Mouse (Mus musculus): ENCODE results near the gene Cdk11b. TPM values are rescaled to one million over a fixed set of nuclear protein-coding genes. Genes with fewer than 3 reads are reported as not detected.

Cdk11b gene
- polyA plus RNA-seq, 1 experiment from 2014 or later = 53.4 TPM

DNA sequence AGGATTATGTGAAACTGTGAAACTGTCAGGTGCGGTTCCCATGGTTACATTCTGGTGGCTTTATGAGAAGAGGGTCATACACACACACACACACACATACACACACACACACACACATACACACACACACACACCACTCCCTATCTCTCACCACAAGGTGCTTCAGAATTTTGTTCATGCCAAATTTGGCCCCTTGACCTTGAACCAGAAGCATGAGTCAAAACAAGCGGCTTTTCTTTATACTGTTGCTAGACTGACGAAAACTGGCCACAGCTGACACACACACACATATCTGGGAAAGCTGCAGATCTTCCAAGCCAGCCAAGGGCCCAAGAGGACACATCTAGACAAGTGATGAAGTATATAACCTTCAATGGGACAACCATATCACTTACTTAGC is 28.9 kb upstream of the Cdk11b start:
- Histone ChIP-seq H3K9ac (replicated peaks) (no peak overlapping the region), H3K4me2 (no peak overlapping the region), H3K9me3 (replicated peaks) (no peaks in the 10 kb centered on the region), H3K27ac (replicated peaks) (no peak overlapping the region), H3K36me3 (0 out of 2 replicates have a peak, but pooled peaks cover 7% of the 10 kb centered on the region), H3K27me3 (replicated peaks) (no peaks in the 10 kb centered on the region), H3K4me3 (replicated peaks) (no peak overlapping the region), H3K4me1 (peaks cover 5% of the 10 kb centered on the region; the same call in 1 of the 2 replicates)
- WGBS = 96% methylated on average over 3 of the region's 3 CpGs
- no peak for ATAC-seq (ENCODE audit: low FRiP score)

DNA sequence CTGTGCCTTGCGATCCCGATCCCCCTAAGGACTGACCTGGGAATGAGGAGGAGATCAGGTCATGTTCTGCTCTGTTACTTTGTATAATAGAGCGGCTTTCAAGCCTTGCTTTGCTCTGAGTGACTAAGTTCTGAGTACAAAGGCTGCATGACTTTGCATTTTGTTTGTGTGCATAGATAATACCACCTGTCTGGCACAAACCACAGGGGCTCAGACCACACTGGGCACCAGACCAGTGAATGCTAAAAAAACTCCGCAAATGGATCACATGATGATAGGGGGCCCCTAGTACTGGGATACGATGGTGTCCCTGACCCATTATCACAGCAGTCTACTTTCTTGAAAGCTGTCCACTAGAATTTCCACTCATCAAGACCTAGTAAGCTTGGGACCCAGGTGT is 28.0 kb upstream of the Cdk11b start:
- no peaks in the 10 kb centered on the region for H3K36me3 ChIP-seq
- no peak overlapping the region for H3K9ac ChIP-seq (replicated peaks)
- H3K27ac ChIP-seq (replicated peaks) = no peak overlapping the region
- no peak for ATAC-seq (ENCODE audit: low FRiP score)
- no peak overlapping the region for H3K4me2 ChIP-seq
- no peak overlapping the region for H3K4me3 ChIP-seq (replicated peaks)
- no peaks in the 10 kb centered on the region for H3K9me3 ChIP-seq (replicated peaks)
- no peaks in the 10 kb centered on the region for H3K27me3 ChIP-seq (replicated peaks)
- WGBS = 84% methylated on average over 5 of the region's 5 CpGs
- peaks cover 5% of the 10 kb centered on the region; the same call in 1 of the 2 replicates for H3K4me1 ChIP-seq

DNA sequence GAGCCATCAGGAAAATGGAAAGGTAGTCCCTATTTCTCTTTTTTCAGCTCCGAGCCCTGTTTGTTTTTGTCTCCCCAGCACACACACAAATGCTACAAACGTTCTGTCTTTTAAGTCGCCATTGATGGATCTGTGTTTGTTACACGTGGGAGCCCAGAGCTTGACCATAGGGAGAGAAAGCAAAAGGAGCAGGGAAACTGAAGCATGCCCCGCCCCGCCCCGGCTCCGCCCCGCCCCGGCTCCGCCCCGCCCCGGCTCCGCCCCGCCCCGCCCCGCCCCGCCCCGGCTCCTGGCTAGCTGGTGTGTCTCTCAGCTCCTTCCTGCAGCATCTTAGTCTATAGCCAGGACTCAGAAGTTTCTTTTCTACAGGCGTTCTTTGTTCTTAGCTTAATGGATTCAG is 26.1 kb upstream of the Cdk11b start:
- ATAC-seq (ENCODE audit: low FRiP score) = no peak
- H3K36me3 ChIP-seq = no peaks in the 10 kb centered on the region
- WGBS = 23% methylated on average over 20 of the region's 20 CpGs
- no peaks in the 10 kb centered on the region for H3K9me3 ChIP-seq (replicated peaks)
- no peak overlapping the region for H3K27ac ChIP-seq (replicated peaks)
- no peak overlapping the region for H3K4me3 ChIP-seq (replicated peaks)
- no peak overlapping the region for H3K4me2 ChIP-seq
- H3K4me1 ChIP-seq = peaks cover 22% of the 10 kb centered on the region
- no peaks in the 10 kb centered on the region for H3K27me3 ChIP-seq (replicated peaks)
- H3K9ac ChIP-seq (replicated peaks) = no peak overlapping the region

DNA sequence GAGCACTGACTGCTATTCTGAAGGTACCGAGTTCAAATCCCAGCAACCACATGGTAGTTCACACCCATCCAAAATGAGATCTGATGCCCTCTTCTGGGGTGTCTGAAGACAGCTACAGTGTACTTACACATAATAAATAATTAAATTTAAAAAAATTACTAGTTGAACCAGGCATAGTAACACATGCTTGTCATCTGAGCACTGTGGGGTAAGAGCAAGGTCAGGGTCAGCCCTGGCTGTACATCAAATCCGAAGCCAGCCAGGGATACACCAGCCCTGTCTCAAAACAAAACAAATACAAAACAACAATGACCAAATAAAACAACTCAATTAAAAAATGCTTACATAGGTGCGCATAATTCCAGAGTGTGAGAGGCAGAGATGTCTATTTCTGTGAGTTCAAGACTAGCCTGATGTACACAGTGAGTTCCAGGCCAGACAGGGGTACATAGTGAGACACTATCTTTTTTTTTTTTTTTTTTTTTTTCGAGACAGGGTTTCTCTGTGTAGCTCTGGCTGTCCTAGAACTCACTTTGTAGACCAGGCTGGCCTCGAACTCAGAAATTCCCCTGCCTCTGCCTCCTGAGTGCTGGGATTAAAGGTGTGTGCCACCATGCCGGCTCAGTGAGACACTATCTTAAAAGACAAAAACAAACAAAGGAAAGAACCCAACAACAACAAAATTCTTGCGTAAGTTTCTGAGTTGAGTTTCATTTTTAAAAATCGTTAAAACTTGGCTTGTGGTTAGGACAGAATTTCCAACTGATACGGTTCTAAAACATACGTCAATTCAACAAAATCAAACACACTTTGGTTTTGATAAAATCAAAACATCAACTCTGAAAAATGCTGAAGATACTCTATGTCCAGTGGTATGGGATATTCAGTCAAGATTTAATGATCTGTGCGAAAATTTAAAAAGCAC is 24.5 kb upstream of the Cdk11b start:
- Histone ChIP-seq H3K9ac (replicated peaks) (peak overlapping the region; percentile 56), H3K36me3 (peaks cover 4% of the 10 kb centered on the region), H3K9me3 (replicated peaks) (no peaks in the 10 kb centered on the region), H3K4me1 (peaks cover 26% of the 10 kb centered on the region), H3K4me3 (replicated peaks) (peak overlapping the region; percentile 99), H3K27ac (replicated peaks) (peak overlapping the region; percentile 97), H3K4me2 (peak overlapping the region; percentile 85), H3K27me3 (replicated peaks) (no peaks in the 10 kb centered on the region)
- ATAC-seq (ENCODE audit: low FRiP score) = no peak
- WGBS = 86% methylated on average over 11 of the region's 11 CpGs

DNA sequence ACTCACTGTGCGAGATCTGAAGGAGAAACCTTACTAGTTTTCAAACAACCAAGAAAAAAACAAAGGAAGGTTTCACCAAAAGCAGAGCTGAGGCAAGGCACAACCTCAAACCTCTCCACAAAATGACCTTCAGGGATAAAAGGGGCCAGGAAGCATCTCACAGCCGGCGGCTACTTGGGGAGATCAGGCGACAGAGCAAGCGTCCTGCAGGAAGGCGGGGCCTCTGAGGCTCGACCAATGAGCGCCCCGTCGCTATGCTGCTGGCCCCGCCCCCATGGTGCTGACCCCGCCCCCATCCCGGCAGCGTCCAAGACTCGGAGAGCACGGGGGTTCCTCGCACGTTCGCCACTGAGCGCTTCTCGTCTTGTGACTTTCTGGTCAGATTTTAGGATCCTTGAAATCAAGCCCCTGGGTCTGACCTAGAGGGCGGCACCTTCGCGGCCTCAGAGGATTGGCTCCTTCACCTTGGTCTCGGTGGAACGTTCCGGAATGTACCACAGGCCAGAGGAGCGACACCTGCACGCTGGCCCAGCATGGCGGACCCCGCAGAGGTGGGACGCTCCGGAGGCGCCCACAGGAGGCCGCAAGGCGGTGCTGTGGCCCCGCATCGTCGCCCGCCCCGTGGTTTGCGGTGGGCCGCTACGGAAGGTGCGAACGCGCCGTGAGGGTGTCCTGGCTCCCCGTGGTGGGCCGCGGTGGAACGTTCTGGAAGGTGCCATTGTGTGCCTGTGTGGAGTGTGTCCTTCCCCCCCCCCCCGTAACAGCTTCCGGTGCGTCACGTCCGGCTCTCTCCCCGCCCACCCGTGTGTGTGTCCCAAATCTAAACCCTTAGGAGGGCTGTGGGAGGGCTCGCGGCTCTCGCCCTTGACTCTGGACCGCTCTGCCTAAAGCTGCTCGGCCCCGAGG is 23.3 kb upstream of the Cdk11b start, which contains the start of gene Slc35e2:
Gene Slc35e2, plus strand, starts transcription at position 326 of the 906 bp plus-strand sequence.
- Histone ChIP-seq H3K9me3 (replicated peaks) (no peaks in the 10 kb centered on the region), H3K36me3 (peaks cover 4% of the 10 kb centered on the region), H3K4me3 (replicated peaks) (peak within 1 kb of the TSS; percentile 99), H3K9ac (replicated peaks) (peak within 1 kb of the TSS; percentile 97), H3K4me1 (peaks cover 26% of the 10 kb centered on the region), H3K4me2 (peak within 1 kb of the TSS; percentile 85), H3K27me3 (replicated peaks) (no peaks in the 10 kb centered on the region), H3K27ac (replicated peaks) (peak within 1 kb of the TSS; percentile 97)
- under 1% methylated on average over 65 of the region's 65 CpGs for WGBS
- ATAC-seq (ENCODE audit: low FRiP score) = peak; percentile 96

DNA sequence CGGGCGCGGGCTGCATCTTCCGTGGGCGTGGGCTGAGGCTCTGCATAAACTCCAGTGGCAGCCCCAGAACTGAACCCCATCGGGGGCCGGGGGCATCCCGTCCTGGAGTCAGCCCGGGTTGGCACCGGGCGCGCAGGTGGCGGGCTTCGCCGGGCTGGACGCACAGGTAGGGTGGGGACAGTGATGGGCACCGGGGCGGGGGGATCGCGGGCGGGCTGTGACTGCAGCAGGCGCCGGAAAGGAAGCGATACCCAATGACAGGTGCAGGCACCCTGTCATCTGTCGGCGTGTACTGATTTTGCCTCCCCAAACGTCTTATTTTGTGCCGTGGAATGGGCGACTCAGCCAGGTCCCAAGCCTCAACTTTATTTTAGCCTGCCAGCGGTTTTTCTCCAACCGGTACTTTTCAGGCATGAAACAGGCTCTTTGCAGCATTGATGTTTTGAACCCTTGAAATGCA is 22.6 kb upstream of the Cdk11b start:
- Histone ChIP-seq H3K27ac (replicated peaks) (peak overlapping the region; percentile 97), H3K4me2 (peak overlapping the region; percentile 85), H3K4me3 (replicated peaks) (peak overlapping the region; percentile 99), H3K36me3 (peaks cover 4% of the 10 kb centered on the region), H3K9ac (replicated peaks) (peak overlapping the region; percentile 97), H3K4me1 (peaks cover 26% of the 10 kb centered on the region), H3K27me3 (replicated peaks) (no peaks in the 10 kb centered on the region), H3K9me3 (replicated peaks) (no peaks in the 10 kb centered on the region)
- peak; percentile 48 for ATAC-seq (ENCODE audit: low FRiP score)
- WGBS = 3% methylated on average over 31 of the region's 31 CpGs

DNA sequence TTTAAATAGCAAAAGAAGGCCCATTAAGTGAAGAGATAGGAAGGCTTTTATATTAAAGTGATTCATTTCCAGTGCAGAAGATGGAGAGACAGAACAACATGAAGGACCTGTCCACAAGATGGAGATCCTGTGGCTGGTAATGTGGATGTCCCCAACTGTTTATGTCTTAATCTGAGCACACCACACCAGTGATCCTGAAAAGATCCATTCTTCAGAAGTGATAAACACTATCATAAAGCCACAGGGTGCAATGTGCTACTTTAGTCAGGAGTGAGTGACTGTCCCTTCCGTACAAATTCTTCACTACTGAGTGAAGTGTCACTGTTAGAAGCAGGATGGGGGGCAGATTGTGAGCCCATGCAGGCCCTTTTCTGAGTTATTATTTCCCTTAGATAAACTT is 21.9 kb upstream of the Cdk11b start:
- no peaks in the 10 kb centered on the region for H3K27me3 ChIP-seq (replicated peaks)
- WGBS = 71% methylated on average over 1 of the region's 1 CpGs
- H3K4me2 ChIP-seq = peak overlapping the region; percentile 85
- H3K4me1 ChIP-seq = peaks cover 26% of the 10 kb centered on the region
- no peak overlapping the region for H3K27ac ChIP-seq (replicated peaks)
- no peaks in the 10 kb centered on the region for H3K9me3 ChIP-seq (replicated peaks)
- H3K4me3 ChIP-seq (replicated peaks) = peak overlapping the region; percentile 99
- peak overlapping the region; percentile 97 for H3K9ac ChIP-seq (replicated peaks)
- H3K36me3 ChIP-seq = peaks cover 4% of the 10 kb centered on the region
- ATAC-seq (ENCODE audit: low FRiP score) = no peak

DNA sequence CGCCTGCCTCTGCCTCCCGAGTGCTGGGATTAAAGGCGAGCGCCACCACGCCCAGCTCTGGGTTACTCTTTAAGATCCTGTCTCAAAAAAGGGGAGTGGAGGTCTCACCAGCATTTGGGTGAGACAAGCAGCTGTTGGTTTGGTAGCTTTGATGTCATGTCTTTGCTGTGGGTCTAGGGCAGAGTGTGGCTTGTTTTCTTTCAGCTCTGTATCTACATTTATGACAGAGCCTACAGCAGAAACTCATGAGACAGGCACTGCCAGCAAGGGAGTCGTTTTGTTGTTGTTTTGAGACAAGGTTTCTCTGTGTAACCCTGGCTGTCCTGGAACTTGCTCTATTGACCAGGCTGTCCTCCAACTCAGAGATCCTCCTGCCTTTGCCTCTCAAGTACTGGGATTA is 20.9 kb upstream of the Cdk11b start:
- Histone ChIP-seq H3K36me3 (peaks cover 4% of the 10 kb centered on the region), H3K9ac (replicated peaks) (no peak overlapping the region), H3K27me3 (replicated peaks) (no peaks in the 10 kb centered on the region), H3K4me2 (no peak overlapping the region), H3K4me1 (peaks cover 26% of the 10 kb centered on the region), H3K4me3 (replicated peaks) (no peak overlapping the region), H3K27ac (replicated peaks) (no peak overlapping the region), H3K9me3 (replicated peaks) (no peaks in the 10 kb centered on the region)
- WGBS = 97% methylated on average over 6 of the region's 6 CpGs
- ATAC-seq (ENCODE audit: low FRiP score) = no peak

DNA sequence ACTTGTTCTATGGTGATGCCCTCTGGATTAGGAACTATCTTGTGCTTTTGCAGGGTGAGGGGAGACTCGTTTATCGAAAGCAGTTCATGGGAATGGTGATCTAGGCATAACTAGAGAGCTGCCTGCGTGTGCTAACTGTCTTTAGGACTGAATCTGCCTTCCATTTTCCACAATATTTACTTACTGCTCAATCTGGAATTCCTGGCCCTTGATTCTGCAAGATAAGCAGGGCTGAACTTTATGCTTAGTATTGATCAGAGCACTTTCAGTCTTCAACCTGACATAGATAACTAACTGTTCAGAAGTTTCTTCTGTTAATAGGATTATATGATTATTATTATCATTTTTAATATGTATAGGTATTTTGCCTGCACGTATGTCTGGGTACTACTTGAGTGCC is 19.5 kb upstream of the Cdk11b start:
- 97% methylated on average over 4 of the region's 4 CpGs for WGBS
- H3K9me3 ChIP-seq (replicated peaks) = no peaks in the 10 kb centered on the region
- H3K9ac ChIP-seq (replicated peaks) = no peak overlapping the region
- ATAC-seq (ENCODE audit: low FRiP score) = no peak
- H3K27ac ChIP-seq (replicated peaks) = no peak overlapping the region
- H3K4me2 ChIP-seq = no peak overlapping the region
- H3K36me3 ChIP-seq = peaks cover 9% of the 10 kb centered on the region
- no peaks in the 10 kb centered on the region for H3K27me3 ChIP-seq (replicated peaks)
- peaks cover 26% of the 10 kb centered on the region for H3K4me1 ChIP-seq
- no peak overlapping the region for H3K4me3 ChIP-seq (replicated peaks)

DNA sequence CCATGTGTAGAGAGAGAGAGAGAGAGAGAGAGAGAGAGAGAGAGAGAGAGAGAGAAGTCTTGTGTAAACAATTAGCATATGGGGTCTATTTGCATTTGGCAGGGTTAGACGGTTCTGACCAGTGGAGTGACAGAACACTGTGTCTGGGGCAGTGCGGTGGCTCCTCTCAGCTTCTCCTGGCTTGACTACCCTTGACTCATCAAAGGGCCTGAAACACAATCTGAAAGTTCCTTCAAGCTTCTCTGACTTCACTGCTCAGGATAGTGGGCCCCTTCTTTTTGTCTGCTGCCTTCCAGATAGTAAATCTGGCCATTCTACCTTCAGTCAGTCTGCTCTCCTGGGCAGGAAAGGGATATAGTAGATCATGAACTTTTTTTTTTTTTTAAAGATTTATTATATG is 17.8 kb upstream of the Cdk11b start:
- Histone ChIP-seq H3K9me3 (replicated peaks) (no peaks in the 10 kb centered on the region), H3K4me3 (replicated peaks) (no peak overlapping the region), H3K27ac (replicated peaks) (no peak overlapping the region), H3K9ac (replicated peaks) (no peak overlapping the region), H3K36me3 (peaks cover 22% of the 10 kb centered on the region), H3K4me1 (peaks cover 21% of the 10 kb centered on the region), H3K4me2 (no peak overlapping the region), H3K27me3 (replicated peaks) (no peaks in the 10 kb centered on the region)
- no peak for ATAC-seq (ENCODE audit: low FRiP score)
- WGBS = 88% methylated on average over 2 of the region's 2 CpGs

DNA sequence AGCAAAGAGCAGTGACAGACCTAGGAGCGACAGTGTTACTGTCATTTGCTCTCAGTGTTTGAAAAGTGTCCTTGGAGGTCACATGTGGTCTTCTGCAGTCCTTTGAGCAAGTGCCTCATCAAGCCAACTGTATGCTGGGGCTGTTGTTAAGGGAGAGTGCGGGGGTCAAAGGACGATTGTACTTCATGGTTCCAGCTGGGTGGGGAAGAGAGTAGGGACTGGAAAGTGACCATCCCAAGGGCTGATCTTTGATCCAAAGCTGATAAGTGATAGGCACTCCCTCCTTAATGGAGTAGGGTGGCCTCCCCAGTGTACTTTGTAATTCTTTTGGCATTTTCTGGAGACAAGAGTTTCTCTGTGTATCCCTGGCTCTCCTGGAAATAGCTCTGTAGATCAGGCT is 12.8 kb upstream of the Cdk11b start:
- no peak for ATAC-seq (ENCODE audit: low FRiP score)
- 96% methylated on average over 3 of the region's 3 CpGs for WGBS
- H3K4me2 ChIP-seq = no peak overlapping the region
- H3K27me3 ChIP-seq (replicated peaks) = no peaks in the 10 kb centered on the region
- no peaks in the 10 kb centered on the region for H3K9me3 ChIP-seq (replicated peaks)
- no peak overlapping the region for H3K27ac ChIP-seq (replicated peaks)
- H3K4me1 ChIP-seq = no peaks in the 10 kb centered on the region
- no peak overlapping the region for H3K4me3 ChIP-seq (replicated peaks)
- no peak overlapping the region for H3K9ac ChIP-seq (replicated peaks)
- H3K36me3 ChIP-seq = peaks cover 62% of the 10 kb centered on the region

All from neural tube, embryonic 15.5 days (tissue).